Mouse (Mus musculus): Measurements from ENCODE around the gene Gm36210.
"Not testable (repeated sequence)": the region's sequence is repeated elsewhere in the genome, so short reads cannot be mapped to it uniquely, and the experiment has no call there.

Gene Gm36210

DNA sequence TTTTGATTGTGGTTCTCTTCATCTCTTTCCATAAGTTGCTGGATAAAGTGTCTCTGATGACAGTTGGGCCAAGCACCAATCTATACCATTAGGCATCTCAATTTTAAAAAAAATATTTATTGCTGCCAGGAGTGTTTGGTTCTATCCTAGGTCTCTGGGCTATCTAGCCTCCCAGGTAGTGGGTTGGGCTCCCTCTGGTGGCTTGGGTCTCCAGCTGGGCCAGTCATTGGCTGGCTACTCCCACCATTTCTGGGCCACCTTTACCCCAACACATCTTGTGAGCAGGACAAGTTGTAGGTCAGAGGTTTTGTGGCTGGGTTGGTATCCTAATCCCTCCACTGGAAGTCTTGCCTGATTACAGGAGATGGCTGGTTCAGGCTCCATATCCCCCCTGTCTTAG lies 28.1 kb downstream of the Gm36210 start:
- H3K36me3 ChIP-seq (ENCODE audit: control insufficient read depth, insufficient read depth, low read length, poor library complexity, severe bottlenecking), result no peaks in the 10 kb centered on the region
- no peaks in the 10 kb centered on the region for H3K27me3 ChIP-seq (ENCODE audit: control insufficient read depth, insufficient read depth, low read length, poor library complexity, severe bottlenecking)
- peak; percentile 65 for DNase-seq (ENCODE audit: low read depth, low spot score)

DNA sequence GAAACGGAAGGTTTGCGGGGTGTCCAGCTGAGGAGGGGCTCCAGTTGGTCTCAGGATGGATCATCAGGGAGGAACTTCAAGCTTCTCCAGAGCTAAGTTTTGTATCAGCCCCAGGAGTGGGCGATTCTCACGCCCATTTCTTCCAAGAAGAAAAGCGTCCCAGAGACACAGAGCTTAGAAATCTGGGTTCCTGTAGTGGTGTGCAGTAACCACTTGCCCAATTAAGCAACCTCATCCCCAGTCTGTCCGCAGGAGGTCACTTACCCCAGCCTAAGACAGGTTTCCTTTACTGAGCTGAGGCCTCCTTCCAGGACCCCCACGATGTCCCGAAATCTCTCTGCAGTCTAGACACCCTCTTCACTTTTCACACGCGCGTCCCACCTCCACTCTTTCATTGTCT lies 29.1 kb downstream of the Gm36210 start:
- Histone ChIP-seq H3K27me3 (ENCODE audit: control insufficient read depth, insufficient read depth, low read length, poor library complexity, severe bottlenecking) (no peaks in the 10 kb centered on the region), H3K36me3 (ENCODE audit: control insufficient read depth, insufficient read depth, low read length, poor library complexity, severe bottlenecking) (no peaks in the 10 kb centered on the region)
- no peak for DNase-seq (ENCODE audit: low read depth, low spot score)

DNA sequence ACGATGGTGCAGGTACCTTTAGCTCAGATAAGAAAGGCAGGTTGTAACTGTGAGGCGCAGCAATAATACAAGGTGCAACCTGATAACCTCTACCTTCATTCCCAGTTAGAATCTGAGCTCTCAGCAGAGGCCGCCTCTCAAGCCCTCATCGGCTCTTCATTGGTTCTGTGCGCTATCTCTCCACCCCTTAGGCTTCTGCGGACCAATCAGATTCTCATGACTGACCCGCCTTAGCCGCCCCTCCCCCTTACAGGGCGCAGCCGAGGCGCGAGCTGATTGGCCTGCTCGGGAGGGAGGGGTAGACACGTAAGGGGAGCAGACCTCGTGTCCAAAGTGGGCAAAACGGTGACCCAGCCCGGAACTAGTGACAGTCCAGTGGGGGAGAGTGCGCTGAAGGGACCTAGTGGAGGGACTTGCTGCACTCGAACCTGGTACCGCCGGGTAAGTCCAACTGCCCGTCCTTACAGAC lies 29.5 kb downstream of the Gm36210 start, which contains the start of gene Isoc2a:
Gene Isoc2a, plus strand, starts transcription at position 401 of the 469 bp plus-strand sequence.
- H3K36me3 ChIP-seq (ENCODE audit: control insufficient read depth, insufficient read depth, low read length, poor library complexity, severe bottlenecking), result no peaks in the 10 kb centered on the region
- DNase-seq (ENCODE audit: low read depth, low spot score), result peak; percentile 96
- H3K27me3 ChIP-seq (ENCODE audit: control insufficient read depth, insufficient read depth, low read length, poor library complexity, severe bottlenecking), result no peaks in the 10 kb centered on the region

DNA sequence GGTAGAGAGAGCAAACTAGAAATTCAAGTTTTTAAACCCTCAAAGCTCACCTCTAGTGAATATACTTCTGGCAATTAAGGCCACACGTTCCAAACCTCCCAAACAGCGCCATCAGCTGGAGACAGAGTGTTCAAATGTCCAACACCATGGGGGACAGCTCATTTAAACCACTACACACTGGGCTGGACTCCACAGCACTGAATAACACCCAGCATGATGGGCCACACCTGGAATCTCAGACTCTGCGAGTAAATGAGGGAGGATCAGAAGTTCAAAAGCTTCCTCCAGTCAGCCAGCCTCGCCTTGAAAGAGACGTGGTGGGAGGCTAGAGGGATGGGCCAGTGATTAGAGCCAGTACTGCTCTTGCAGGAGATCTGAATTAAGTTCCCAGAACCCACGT lies 36.2 kb downstream of the Gm36210 start, which contains the start of gene Isoc2b:
Gene Isoc2b, minus strand, starts transcription at position 126 of the 400 bp plus-strand sequence.
- DNase-seq (ENCODE audit: low read depth, low spot score), result no peak
- Histone ChIP-seq H3K36me3 (ENCODE audit: control insufficient read depth, insufficient read depth, low read length, poor library complexity, severe bottlenecking) (no peaks in the 10 kb centered on the region), H3K27me3 (ENCODE audit: control insufficient read depth, insufficient read depth, low read length, poor library complexity, severe bottlenecking) (no peaks in the 10 kb centered on the region)

DNA sequence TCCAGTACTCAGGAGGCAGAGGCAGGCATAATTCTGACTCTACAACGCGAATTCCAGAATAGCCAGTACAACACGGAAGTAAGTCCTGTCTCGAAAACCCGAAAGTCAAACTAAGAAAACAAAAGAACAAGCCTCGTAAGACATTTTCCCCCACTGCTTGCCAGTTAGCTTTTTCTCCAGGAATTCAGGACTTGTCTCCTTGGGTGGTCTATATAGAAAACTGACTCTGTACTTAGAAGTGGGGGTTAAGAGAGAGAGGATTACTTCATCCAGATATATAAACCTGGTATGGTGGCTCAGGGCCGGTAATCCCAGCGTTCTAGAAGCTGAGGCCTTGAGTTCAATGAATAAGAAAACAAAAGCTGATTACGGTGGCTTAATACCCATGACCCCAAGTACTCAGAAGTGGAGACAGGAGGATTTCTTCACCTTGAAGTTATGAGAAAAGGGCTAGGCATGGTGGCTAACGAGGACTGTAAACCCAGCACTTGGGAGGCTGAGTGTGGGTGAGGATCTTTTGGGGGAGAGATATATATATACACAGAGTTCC lies 39.6 kb downstream of the Gm36210 start:
- DNase-seq (ENCODE audit: low read depth, low spot score), result no peak
- Histone ChIP-seq H3K27me3 (ENCODE audit: control insufficient read depth, insufficient read depth, low read length, poor library complexity, severe bottlenecking) (no peaks in the 10 kb centered on the region), H3K36me3 (ENCODE audit: control insufficient read depth, insufficient read depth, low read length, poor library complexity, severe bottlenecking) (no peaks in the 10 kb centered on the region)

DNA sequence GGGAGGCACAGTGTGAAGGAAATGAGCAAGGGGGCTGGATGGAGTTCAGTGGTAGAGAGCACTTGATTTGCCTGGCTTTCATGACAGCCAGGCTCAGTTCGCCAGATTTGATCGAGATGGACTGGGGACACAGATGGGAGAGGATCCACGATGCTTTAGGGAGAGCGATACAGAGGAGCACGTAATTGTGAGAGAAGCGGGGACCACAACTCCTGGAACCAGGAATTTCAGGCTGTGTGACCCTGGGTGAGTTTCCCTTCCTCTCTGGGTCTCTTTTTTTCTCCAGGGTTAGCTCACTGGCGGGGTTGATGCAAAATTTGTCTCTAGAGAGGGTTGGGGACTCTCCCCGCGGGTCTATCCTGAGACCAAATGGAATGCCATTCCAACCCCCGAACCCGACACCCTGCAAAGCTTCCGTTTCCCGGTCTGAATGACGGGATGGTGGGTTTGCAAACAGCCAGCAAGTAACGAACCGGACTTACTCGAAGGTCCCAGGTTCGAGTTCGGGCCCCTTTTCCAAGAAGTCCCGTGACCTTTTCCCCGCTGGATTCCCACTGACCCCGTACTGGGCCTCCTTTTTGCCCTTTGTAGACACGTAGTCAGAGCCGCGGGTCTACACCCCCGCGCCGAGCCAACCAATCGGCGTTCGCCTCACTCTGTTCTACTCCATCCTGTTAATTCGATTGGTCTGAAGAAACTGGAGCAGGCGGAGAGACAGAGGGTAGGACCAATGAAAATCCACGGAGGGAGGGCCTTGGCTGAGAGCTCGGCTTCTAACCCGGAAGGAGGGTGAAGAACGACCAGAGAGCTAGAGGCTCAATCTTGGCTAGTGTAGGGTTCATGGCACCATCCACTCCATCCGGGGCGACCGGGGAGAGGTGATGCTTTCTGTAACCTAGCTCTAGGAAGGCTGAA lies 40.5 kb downstream of the Gm36210 start:
- DNase-seq (ENCODE audit: low read depth, low spot score), result peak; percentile 98
- Histone ChIP-seq H3K27me3 (ENCODE audit: control insufficient read depth, insufficient read depth, low read length, poor library complexity, severe bottlenecking) (no peaks in the 10 kb centered on the region), H3K36me3 (ENCODE audit: control insufficient read depth, insufficient read depth, low read length, poor library complexity, severe bottlenecking) (no peaks in the 10 kb centered on the region)

DNA sequence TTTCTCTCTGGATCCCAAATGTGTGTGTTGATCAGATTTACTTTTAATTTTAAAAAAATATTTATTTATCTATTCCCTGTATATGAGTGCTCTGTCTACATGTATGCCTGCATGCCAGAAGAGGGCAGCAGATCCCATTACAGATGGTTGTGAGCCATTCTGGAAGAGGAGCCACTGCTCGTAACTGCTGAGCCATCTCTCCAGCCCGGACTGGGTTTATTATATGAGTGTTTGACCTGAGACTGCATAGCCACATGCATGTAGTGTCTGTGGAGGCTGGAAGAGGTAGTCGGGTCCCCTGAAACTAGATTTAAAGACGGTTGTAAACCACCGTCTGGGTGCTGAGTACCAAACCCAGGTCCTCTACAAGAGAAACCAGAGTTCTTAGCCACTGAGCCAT lies 41.2 kb downstream of the Gm36210 start:
- H3K27me3 ChIP-seq (ENCODE audit: control insufficient read depth, insufficient read depth, low read length, poor library complexity, severe bottlenecking), result no peaks in the 10 kb centered on the region
- DNase-seq (ENCODE audit: low read depth, low spot score), result peak; percentile 49
- no peaks in the 10 kb centered on the region for H3K36me3 ChIP-seq (ENCODE audit: control insufficient read depth, insufficient read depth, low read length, poor library complexity, severe bottlenecking)

DNA sequence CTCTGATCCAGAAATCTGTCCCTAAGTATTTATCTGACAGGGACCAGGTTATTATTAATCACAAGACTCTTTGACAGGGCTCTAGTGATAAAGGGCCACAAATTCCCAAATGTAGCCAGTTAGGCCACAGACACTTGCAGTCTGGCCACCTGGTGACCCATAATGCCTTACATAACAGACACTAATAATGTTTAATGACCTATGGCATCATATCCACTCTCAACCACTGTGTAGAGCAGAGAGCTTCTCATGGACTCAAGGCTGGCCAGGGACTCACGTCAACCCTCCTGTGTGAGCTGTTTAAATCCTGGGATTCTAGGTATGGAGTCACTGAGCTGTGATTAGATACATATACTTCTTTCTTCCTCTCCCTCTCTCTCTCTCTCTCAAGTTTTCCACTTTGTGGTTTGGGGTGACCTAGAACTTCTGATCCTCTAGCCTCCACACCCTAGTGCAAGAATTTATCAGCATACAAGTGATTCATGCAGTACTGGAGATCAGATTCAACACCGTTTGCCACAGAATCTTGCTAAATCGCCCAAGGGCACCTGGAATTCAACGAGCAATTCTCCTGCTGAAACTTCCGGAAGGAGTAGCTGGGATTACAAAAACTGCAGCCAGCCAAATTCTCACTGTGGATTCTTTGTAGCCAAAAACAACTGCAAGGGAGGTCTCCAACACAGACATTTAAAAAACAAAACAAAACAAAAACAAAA lies 42.0 kb downstream of the Gm36210 start:
- Histone ChIP-seq H3K36me3 (ENCODE audit: control insufficient read depth, insufficient read depth, low read length, poor library complexity, severe bottlenecking) (no peaks in the 10 kb centered on the region), H3K27me3 (ENCODE audit: control insufficient read depth, insufficient read depth, low read length, poor library complexity, severe bottlenecking) (no peaks in the 10 kb centered on the region)
- DNase-seq (ENCODE audit: low read depth, low spot score), result no peak

DNA sequence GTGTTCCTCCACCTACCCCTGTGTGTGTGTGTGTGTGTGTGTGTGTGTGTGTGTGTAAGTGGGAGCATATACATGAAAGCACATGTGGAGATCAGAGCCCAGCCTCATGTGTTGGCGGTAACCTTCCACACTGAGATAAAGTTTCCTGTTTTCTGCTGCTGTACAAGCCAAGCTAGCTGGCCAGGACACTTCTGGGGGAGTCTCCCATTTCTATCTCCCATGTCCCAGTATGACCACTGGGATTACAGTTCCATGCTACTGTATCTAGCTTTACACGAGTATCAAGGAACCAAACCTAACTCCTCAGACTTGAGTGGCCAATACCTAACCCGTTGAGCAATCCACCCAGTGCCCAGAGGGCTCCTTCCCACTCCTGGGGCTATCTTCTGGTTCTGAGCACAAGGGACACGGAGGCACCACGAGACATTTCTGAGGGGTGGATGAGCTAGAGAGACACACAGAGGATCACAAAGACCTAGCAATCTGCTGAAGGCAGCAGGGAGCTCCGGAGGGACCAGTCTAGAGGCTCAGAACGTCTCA lies 42.7 kb downstream of the Gm36210 start:
- Histone ChIP-seq H3K27me3 (ENCODE audit: control insufficient read depth, insufficient read depth, low read length, poor library complexity, severe bottlenecking) (no peaks in the 10 kb centered on the region), H3K36me3 (ENCODE audit: control insufficient read depth, insufficient read depth, low read length, poor library complexity, severe bottlenecking) (no peaks in the 10 kb centered on the region)
- DNase-seq (ENCODE audit: low read depth, low spot score), result no peak

DNA sequence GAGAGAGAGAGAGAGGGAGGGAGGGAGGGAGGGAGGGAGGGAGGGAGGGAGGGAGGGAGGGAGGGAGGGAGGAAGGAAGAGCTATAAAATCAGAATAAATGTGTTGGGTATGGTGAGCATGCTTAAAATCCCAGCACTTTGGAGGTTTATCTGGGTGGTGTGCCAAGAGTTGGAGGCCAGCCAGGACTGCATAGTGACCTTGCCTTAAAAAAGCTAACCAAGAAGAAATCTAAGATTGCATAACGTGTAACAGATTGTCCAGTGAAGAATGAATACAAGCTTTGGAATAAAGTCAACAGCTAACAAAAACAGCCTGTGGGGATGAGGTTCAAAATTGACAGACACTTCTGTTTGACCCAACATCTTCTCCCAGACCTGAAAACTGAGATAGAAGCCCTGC lies 43.3 kb downstream of the Gm36210 start:
- no peak for DNase-seq (ENCODE audit: low read depth, low spot score)
- Histone ChIP-seq H3K27me3 (ENCODE audit: control insufficient read depth, insufficient read depth, low read length, poor library complexity, severe bottlenecking) (no peaks in the 10 kb centered on the region), H3K36me3 (ENCODE audit: control insufficient read depth, insufficient read depth, low read length, poor library complexity, severe bottlenecking) (no peaks in the 10 kb centered on the region)

DNA sequence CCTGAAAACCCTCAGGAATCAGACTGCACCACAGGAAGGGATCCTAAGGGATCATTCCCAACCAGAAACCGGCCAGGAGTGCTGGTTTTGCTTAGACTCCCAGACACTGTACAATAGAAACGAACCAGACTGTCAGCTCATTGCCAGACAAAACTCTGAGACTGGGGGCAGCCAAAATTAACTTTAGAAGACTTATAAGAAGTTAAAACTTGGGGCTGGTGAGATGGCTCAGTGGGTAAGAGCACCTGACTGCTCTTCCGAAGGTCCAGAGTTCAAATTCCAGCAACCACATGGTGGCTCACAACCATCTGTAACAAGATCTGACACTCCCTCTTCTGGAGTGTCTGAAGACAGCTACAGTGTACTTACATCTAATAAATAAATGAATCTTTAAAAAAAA lies 45.4 kb downstream of the Gm36210 start:
- not testable (repeated sequence) for H3K36me3 ChIP-seq (ENCODE audit: control insufficient read depth, insufficient read depth, low read length, poor library complexity, severe bottlenecking); H3K27me3 ChIP-seq (ENCODE audit: control insufficient read depth, insufficient read depth, low read length, poor library complexity, severe bottlenecking); DNase-seq (ENCODE audit: low read depth, low spot score)

DNA sequence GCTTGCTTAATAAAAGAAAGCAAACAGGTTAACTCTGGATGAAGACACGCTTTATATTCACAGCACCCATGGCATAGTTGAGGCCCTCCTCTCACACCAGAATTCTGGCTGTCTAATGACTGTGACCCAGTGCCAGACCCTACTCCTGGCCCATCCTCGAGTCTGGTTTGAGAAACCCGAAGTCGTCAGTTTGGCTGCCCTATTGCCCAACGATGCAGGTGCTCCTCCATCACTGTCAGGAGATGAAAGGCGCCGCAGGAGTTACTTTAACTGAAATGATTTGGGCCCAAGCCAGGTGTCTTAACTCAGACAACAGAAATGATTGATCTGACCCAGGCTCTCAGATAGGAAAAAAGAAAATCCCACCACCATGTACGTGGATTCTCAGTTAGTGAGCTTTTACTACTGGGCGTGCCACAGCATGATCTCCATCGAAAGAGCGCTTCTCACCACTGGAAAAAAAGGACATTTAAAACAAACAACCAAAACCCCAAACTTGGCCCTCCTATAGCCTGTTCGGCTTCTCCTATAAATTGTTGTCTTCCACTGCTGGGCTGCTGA lies 46.8 kb downstream of the Gm36210 start:
- Histone ChIP-seq H3K27me3 (ENCODE audit: control insufficient read depth, insufficient read depth, low read length, poor library complexity, severe bottlenecking) (no peaks in the 10 kb centered on the region), H3K36me3 (ENCODE audit: control insufficient read depth, insufficient read depth, low read length, poor library complexity, severe bottlenecking) (no peaks in the 10 kb centered on the region)
- no peak for DNase-seq (ENCODE audit: low read depth, low spot score)

DNA sequence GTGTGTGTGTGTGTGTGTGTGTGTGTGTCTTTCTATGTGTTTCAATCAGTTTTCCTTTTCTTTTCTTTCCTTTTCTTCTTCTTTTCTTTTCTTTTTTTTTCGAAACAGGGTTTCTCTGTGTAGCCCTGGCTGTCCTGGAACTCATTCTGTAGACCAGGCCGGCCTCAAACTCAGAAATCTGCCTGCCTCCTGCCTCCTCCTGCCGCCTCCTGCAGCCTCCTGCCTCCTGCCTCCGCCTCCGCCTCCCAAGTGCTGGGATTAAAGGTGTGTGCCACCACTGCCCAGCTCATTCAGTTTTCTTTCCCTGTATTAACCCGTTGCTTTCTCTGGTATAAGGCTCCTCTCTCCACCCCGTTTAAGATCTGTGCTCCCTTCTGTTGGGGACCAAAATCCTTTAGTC lies 49.0 kb downstream of the Gm36210 start:
- DNase-seq (ENCODE audit: low read depth, low spot score), result no peak

DNA sequence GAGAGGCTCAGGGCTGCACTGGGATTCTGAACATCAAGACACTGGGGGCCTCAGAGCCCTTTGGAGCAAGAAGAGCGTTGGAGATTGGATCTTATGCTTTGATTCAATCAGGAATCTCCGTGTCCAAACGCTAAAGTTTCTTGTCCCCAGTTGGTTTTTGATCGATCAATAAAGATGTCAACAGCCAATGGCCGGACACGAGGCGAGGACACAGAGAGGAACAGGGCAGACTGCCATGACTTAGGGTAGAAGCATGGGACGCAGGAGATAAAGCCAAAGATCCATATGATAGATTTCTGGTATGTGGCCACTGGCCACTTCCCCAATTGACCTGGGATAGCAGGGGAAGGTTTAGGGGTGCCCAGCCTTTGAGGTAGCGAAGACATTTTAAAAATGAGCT lies 49.8 kb downstream of the Gm36210 start:
- Histone ChIP-seq H3K27me3 (ENCODE audit: control insufficient read depth, insufficient read depth, low read length, poor library complexity, severe bottlenecking) (no peaks in the 10 kb centered on the region), H3K36me3 (ENCODE audit: control insufficient read depth, insufficient read depth, low read length, poor library complexity, severe bottlenecking) (no peaks in the 10 kb centered on the region)
- no peak for DNase-seq (ENCODE audit: low read depth, low spot score)

More for the DNA sequence above, 49.0 kb downstream of the Gm36210 start:
- Histone ChIP-seq H3K36me3 (ENCODE audit: control insufficient read depth, insufficient read depth, low read length, poor library complexity, severe bottlenecking) (no peaks in the 10 kb centered on the region), H3K27me3 (ENCODE audit: control insufficient read depth, insufficient read depth, low read length, poor library complexity, severe bottlenecking) (no peaks in the 10 kb centered on the region)

Measured in splenic B cell, adult 2 months (primary cell).